Mouse (Mus musculus) c-Kit-positive CD71-positive TER-119-positive erythroid progenitor cells, embryonic 14.5 days (primary cell): Measurements from ENCODE around the gene Fbrsl1.

ENCODE experiments used
- DNase-seq: peaks from one replicate; pipeline ENCODE4 v3.0.0-alpha.2; 2013; ENCODE audit warnings: low spot score

The Fbrsl1 gene

DNA sequence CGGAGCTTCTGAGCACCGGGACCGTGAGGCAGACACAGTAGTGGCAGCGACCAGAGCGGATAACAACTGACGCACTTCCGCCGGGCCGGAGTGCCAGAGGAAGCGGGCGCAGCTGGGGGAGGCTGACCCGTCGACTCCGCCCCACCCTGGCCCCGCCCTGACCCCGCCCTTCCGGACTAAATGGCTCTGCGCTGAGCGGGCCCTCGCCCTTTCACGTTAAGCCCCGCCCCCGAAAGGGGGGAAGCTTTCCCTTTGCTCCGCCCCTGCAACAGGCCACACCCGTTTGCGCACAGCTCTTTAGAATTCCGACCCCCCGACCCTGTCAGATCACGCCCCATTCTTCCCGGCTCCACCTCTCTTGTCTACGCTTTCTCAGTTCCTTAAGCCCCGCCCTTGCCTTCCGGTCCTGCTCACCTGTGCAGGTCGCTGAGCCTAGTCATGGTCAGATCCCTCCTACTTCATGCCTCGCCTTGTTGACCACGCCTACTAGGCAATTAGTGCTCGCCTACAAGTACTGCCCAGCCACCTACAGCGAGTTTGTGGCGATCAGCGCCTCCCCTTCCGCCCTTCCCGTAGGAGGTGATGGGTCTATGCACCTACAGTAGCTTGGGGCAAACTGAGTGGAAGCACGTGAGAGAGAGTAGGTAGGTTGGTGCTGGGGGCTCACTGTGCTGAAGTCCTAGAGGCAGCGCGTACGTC lies at the start of gene Fbrsl1:
Gene Fbrsl1 (minus strand): TSS at position 68 of the 699 bp plus-strand sequence.
- DNase-seq = peak; percentile 97

DNA sequence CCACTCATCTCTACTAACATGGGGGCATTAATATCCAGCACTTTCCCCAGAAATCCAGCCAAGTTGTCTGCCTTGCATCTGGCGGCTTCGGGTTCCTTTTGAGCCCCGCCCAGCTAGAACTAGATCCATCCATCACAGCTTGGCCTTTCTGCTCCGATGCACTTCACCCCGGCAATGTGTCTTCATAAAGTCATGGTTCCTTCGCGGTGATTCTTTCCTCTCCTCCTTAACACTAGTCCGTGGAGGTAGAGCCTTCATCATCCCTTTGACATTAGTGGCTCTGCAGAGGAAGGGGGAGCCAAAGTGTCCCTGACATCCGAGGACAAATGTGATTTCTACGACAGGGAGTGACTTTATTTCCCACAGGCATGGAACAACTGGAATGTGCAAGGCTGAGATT lies 49.8 kb upstream of the Fbrsl1 start:
- DNase-seq = no peak

DNA sequence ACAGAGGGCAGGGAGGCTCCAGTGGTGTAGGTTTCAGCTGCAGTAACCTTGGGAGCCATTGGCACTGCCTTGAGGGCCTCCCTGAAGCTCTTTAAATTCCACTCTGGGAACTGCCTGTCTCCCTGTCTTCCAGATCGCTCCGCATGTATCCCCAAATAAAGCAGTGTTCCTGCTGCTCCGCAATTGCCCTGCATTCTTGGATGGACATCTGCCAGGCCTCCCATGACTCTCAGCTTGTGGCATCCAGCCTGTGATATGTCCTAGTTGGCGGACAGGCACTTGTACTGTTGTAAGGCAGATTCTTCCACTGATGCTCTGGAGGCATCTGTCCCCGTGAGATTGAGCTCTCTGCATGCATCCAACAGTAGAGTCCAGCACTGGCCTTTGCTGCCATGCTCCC lies 49.3 kb upstream of the Fbrsl1 start:
- DNase-seq = no peak

DNA sequence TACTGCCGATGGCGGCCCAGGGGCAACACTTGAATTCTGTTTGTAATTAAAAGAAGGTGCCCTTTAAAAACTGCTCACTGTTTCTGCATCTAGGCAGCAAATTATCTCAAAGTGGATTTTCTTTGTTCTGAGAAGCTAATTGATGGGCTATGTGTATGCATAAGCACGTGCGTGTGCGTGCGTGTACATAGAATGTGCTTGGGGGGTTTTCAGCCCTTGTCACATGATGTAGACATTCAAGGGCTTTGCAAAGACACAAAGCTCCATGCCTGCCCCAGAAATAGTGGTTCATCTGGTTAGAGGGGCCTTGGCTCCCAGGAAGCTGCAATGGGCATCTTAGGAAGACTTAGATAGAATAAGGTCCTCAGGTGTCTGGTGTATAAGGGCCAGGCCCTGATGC lies 46.7 kb upstream of the Fbrsl1 start:
- DNase-seq = no peak

DNA sequence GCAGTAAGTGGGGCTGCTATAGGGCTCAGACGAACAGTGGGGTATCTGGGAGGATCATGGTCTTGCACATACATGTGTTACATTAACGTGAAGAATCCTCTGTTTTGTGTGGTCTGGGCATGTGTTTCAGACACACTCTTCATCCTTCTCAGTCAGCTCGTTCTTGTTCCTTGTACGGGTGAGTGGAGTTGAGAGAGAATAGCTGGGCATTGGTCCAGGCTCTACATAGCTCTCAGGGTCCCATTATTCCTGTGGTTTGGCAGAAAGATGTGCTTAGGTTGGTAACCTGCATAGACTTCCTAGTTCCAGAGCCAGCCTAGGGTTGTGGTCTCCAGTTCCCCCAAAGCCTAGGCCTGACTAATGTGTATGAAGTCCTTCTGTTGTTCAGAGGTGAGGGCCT lies 46.1 kb upstream of the Fbrsl1 start:
- no peak for DNase-seq

DNA sequence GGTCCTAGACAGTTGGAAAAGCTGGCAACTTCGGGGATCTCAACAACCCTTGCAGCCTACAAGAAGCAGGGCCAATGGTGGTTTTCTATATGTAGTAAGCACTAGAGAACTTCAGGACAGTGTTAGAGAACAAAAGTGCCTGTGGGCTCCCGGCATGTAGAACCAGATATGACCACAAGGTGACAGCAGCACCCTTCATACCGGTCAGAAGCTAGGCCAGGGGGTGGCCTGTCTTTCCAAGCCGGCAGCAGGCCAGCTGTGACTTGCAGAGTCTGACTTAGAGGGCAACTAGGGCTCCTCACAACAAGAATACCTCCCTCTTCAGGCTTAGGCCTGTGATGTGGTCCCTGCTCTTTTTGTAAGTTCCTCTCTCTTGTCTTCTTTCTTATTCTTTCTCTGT lies 45.5 kb upstream of the Fbrsl1 start:
- peak; percentile 27 for DNase-seq

DNA sequence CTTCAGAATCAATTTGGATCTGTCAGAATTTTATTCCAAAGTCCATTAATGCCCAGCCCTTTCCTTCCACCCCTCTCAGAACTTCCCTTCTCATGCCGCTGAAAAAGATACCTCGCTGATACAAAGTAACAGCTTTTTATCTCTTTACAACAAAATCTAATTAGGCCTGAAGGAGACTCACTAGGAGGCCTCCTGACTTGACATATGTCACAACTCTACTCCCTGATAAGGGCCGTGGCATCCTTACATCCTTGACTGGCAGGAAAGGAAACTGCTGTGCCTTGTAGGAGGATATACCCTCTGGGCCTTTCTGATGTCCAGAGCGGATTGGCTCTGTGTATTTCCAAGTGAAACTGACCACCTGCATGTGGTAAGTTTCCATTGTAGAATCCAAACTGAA lies 41.3 kb upstream of the Fbrsl1 start:
- peak; percentile 9 for DNase-seq

DNA sequence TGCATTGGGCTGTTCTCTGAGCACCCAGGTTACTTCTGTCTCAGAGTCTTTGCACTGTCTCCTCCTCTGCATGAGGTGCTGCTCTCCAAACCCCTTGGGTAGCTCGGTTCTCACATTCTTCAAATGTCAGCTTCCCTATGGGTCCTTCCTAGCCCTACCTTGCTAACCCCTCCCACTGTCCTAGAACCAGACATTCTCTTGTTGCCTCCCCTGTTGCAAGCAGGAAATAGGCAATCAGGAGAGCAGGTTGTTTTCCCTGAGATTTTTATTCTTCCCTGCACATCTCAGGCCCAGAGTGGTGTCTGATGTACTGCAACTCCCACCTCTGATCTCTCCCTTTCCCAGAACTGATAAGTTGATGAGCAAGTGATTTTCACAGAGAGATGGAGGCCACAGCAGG lies 39.6 kb upstream of the Fbrsl1 start:
- DNase-seq = no peak

DNA sequence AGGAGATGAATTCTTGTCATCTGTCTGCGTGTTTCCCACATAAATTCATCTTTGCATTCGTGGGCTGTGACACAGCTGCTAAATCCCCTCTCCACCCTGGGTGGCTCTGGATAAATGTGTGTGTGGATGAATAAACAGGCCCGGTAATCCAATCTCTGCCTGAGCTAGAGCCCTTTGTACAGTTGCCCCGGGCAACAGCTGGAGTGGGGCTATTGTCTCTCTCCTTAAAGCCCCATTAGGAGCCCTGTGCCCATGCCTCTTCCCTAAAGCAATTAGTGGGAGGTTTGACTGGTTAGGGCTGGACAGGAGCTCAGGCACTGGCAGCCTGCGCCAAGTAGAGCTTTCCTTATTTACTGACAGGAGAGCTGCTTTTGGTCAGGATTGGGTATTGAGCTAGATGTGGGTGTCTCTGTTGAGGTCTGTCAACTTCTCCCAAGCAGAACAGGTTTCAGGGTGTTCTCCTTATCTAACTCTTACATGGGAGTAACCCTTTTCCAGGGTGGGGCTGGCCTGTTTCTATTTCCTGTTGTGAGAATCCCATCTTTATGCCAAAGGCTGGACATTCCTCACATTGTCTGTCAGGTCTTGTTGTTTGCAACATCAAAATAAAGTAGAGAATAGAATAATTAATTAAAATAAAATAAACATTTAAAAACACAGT lies 38.5 kb upstream of the Fbrsl1 start:
- no peak for DNase-seq

DNA sequence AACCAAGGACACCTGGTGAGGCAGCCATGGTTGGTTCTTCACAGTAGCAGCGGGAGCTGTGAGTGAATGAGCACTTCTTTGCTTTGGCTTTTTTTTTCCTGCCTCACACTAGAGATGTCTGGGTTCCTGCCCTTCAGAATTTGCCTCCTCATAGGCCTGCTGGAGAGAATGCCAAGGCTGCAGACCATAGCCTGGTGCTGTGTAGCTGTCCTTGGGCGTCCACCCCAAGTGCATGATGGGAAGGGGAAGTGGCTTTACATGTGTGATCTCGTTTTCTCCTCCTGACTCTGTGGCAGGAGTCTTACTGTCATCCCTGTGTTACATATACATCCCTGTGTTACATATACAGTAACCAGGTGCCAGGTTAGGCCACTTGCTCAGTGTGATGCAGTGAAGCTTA lies 36.4 kb upstream of the Fbrsl1 start:
- no peak for DNase-seq

DNA sequence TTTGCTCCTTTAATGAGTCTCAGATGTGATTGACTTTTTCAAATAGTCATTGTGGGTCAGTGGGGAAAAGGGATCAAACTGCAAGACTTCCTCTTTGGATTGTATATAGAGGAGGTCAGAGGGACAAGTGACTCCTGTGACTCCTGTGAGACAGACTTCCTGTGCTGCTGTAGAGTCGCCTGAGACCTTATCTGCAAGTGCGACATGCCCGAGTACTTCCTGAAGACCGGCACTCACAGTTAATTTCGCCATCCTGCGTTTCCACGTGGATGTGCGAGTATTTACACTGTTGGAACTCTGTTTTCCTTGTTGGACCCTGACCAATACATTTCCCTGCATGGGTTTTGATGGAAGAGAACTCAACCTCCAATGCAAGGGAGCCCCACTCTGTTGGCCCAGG lies 30.9 kb upstream of the Fbrsl1 start:
- no peak for DNase-seq

DNA sequence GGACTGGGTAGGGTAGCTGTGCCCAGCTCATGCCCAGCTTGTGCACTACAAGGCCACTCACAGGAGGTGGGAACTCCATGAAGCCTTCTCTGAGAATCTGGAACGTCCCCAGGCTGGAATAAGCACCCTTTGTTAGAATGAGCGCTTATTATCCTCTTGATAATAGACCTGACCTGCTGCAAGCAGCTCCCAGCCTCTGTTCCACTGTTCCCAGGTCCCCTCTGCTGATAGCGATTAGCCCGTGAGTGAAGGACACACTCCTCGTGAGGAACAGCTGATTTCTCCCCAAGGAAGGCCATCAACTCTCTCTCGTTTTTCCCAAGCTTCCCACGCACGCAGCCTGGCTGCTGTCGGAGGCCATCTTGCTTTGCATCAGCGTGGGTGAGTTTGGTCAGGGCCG lies 25.9 kb upstream of the Fbrsl1 start:
- DNase-seq = no peak

DNA sequence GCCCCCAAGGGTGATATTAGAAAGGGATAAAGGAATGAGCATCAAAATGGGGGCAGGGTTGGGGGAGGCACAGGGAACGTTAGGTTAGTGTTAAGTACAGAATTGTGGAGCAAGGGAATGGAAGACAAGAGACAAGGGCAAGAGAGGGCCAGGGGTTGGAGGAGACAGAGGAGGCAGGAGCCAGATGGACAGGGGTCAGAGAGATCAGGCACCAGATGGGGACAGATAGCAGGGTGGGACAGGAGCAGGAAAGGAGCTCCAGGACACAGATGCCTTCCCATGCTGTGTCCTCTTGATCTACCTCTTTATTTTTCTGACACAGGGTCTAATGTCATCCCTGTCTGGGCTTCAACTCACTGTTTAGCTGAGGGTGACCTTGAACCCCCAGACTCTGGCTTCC lies 24.5 kb upstream of the Fbrsl1 start:
- no peak for DNase-seq

DNA sequence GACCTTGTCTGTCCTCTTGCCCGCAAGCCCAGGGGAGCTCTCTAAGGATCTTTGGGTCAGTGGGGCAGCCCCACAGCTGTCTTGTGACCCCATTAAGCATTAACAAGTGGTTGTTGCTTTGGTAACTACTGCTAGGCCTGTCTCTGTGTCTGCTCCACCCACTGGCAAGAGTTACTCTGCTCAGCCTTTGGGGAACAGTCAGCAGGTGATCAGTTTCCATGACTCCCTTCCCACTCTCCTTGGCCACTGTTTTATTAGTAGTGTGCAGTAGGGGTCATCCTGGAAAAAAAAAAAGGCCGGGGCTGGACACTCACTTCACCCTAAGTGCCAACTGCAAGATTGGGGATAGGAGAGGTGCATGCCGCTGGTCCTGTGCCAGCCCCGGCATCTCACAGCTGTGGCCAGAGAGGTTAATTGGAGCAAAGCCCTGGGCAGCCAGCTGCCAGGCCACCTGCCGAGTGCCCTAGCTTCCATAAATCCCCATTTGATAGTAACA lies 23.7 kb upstream of the Fbrsl1 start:
- no peak for DNase-seq

DNA sequence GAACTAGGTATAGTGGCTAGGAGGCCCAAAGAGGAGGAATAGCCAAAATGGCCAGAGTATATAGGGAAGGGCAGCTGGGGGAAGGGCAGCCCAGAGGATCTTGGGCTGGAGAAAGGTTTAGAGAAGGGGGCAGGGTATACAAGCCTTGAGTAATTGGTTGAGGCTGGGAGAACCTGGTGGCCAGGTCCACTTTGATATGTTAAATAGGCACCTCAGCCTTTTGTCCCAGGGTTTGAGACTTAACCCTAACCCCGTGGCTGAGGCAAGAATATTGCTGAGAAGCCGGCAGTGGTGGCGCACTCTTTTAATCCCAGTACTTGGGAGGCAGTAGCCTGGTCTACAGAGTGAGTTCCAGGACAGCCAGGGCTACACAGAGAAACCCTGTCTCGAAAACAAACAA lies 23.0 kb upstream of the Fbrsl1 start:
- no peak for DNase-seq

DNA sequence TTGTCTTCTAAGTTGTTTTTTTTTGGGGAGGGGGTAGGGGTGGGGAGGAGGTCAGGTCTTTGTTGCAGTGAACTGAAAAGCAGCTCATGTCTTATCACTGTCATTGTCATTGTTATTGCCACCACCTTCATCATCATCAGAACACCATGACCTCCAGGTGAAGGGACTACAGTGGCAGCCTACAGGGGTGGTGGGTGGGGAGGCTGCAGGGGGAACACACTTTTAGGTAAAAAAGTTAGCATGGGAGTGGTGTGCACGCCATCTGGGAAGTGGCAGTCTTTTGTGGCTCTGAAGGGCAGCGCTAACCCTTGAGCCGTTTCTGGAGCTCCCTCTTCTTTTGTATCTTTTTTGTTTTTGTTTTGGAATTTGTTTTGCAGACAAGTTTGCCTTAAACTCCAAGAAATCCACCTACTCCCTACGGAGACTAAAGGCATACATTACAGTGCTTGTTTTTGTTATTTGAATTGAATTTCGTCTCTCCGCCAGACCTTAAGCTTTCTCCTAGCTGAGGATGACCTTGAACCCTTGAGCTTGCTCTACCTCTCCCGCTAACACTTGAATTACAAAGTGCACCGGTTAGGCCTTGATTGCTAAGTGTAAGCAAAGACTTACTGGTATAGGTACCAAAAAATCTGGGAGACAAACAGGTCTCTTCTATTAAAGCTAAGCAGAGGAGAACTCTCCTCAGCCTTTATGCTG lies 21.1 kb upstream of the Fbrsl1 start:
- no peak for DNase-seq

DNA sequence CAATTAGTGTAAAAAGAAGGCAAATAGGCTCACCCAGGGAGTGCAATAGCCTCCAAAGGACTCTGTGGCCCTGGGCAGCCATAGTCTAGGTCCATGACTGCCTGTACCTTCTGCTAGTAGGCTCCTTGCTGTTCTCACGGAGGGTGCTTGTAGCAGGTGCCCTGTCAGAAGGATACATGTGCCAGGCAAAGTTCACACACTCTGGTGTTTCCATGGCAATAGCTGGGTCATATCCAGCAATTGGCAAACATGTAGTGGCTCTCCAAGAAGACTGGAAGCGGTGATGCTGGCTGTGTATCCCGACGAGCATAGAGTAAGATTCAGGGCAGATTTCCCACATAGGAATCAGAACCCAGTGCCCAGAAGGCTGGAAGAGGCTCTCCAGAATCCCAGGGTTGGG lies 20.0 kb upstream of the Fbrsl1 start:
- no peak for DNase-seq

DNA sequence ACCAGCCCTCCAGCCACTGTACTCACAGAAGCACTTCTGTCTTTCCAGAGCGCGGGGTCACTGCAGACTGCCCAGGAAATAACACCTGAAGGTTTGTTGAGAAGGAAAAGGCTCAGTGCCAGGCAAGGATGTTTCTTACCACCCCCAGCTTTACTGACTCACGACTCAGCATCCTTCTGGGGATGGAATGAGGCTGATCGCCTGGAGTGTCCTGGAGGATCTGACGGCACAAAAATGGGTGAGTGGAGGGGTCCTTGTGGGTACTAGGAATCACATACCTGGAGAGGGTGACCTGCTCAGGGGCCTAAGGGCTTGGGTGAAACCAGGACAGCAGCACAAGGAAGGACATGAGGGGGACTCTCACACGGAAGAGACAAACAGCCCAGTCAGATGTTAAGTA lies 19.4 kb upstream of the Fbrsl1 start:
- DNase-seq = no peak

DNA sequence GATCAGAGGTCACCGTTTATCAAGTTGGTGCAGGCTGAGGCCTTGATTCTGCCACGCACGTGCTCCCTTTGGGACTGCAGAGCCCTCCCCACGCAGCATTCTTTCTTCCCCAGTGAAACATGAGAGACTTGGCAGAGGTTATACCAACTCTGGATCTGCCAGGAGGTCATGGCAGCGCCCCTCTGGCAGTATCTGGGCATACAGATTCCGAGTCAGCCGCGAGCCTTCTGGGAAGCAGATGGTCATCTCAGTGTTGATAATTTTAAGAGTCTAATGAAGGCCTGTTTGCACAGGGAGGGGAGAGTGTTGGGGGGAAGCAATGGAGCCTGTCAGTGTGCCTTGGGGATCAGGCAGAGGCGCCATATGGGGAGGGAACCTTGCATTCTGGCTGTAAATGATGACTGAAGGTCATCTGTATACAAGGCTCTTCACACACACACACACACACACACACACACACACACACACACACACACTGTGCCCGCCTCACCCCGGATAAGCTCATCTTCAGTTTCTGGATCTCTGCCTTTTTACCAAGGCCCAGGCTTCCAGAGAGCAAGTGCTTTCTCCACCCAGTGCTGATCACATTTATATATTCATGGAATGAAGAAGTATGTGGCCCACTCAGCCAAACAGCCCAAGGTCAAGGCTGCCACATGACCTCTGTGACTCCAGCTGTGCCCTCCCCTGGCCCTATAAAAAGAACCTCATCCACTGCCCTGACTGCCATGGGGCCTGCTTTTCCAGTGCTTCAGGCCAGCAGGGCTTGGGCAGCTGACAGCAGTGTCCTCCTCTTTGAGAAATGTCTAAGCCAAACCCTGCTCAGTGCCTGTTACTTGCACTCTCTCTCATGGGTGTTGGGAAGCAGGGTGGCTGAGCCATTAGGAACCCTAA lies 18.5 kb upstream of the Fbrsl1 start:
- no peak for DNase-seq

DNA sequence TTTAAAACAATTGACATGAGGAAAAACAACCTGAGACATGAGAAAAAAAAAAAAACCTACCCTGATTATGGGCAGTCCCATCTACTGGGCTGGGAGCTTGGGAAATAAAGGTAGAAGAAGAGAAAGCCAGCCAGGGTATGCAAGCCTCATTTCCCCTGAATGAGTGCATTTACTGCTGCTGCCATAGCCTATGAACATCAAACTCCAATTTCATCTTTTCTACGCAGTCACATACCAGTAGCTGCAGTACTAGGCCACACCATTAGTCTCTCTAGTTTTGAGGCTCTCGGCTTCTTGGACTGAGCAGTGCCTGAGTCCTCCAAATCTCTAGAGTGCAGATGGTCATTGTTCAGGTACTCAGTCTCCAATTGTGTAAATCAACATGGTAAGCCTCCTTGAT lies 14.3 kb upstream of the Fbrsl1 start:
- DNase-seq = no peak

DNA sequence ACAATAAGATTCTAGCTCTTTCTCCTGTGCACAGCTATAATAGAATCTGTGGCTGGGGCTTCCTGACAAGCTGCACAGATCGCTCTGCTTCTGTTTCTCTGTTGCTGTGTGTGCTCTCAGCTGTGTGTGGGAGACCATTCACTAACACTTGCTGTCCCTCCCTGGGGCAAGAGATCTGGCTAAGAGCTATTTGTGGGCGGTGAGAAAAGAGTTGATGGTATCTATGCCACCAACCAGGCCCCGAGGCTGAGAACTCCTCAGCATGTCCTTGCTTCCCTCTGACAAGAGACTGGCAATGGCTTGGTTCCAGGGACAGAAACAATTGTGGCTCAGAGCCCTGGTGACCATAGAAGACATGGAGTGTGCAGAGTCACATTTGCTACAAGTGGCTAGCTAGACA lies 10.6 kb upstream of the Fbrsl1 start:
- DNase-seq = no peak

DNA sequence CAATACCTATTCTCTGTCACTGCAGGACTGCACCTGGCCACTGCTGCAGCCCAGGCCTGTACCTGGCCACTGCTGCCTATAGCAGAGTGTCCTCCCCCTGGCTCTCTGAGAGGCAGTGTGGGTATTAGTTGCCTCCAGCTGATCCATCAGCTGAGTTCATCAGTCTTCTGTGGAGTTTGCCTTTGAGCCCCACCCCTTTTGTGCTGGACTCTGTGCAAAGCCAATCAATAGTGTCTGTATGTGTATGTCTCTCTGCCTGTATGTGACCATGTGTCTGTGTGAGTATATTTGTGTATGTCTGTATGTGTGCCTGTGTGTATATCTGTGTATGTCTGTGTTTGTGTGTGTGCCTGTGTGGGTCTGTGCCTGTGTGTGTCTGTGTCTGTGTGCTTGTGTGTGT lies 7.0 kb upstream of the Fbrsl1 start:
- DNase-seq = no peak
